Mouse (Mus musculus): ENCODE data around the gene Mxd3. TPM values are rescaled to one million over a fixed set of nuclear protein-coding genes. Genes with fewer than 3 reads are reported as not detected.

Gene Mxd3
- polyA plus RNA-seq, 1 experiment from 2014 or later: 45.6 TPM

DNA sequence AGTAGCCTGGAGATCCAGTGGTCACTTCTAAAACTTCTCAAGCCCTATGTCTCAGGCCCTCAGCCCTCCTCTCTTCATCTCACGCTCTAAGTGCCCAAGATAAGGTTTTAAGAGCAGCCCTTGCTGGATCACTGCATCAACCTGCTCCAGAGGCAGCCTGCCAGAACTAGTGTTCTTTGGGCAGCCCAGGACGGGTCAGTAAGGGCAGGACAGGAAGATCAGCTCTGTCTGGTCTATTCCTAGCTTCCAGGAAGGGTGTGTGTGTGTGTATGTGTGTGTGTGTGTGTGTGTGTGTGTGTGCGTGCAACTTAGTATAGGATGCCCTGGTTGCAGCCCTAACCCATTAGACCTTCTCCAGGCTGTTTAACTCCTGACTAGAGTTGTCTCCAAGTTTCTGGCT, 40.6 kb upstream of the Mxd3 start:
- H3K9me3 ChIP-seq (ENCODE audit: low read depth, low read length): no peaks in the 10 kb centered on the region
- no peak overlapping the region for H3K27ac ChIP-seq (ENCODE audit: low read depth)
- H3K4me3 ChIP-seq (ENCODE audit: low read depth, low read length): no peak overlapping the region
- no peaks in the 10 kb centered on the region for H3K36me3 ChIP-seq (ENCODE audit: insufficient read depth)
- no peak overlapping the region; the same call in 1 of the 2 replicates for H3K9ac ChIP-seq
- WGBS: 44% methylated on average over 3 of the region's 3 CpGs
- 0 out of 2 replicates have a peak overlapping the region, but pooled peaks have one; percentile 18 for H3K4me2 ChIP-seq
- DNase-seq (no peak), ATAC-seq (ENCODE audit: insufficient read depth) (no peak)
- no peak for TF ChIP-seq CTCF (IDR thresholded peaks at IDR 0.05; ENCODE audit: low read depth)
- H3K27me3 ChIP-seq (ENCODE audit: insufficient read depth, low read length): no peaks in the 10 kb centered on the region
- no peaks in the 10 kb centered on the region for H3K4me1 ChIP-seq (ENCODE audit: insufficient read depth)

DNA sequence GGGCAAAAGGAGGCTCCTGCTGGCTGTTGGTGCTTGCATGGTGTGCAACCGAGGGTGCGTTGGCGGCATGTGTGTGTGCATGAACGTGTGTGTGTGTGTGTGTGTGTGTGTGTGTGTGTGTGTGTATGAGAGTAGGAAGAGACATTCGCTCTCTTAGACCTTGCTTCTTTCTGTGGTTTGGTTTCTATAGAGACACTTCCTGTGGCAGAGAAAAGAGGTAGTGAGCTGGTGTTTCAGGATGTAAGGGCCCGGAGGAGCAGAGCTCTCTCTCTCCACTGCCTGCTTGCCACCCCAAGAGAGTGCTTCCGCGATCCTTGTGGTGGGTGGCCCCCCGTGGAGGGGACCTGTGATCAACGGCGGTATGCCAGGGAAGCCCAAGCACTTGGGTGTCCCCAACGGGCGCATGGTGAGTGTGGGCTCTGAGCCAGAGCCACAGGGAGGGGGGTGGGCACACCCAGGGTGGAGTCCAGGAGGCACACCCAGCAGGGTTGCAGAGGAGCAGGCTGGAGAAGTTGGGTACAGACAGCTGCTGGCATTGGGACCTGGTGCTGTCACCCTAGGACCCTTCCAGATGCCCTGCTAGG, 40.0 kb upstream of the Mxd3 start, which contains the start of gene Rgs14:
Gene Rgs14 (plus strand): TSS at position 202 of the 584 bp plus-strand sequence.
- WGBS: 44% methylated on average over 13 of the region's 13 CpGs
- no peak for DNase-seq
- no peak for TF ChIP-seq CTCF (IDR thresholded peaks at IDR 0.05; ENCODE audit: low read depth)
- Histone ChIP-seq H3K4me1 (ENCODE audit: insufficient read depth) (no peaks in the 10 kb centered on the region), H3K4me3 (ENCODE audit: low read depth, low read length) (no peak within 1 kb of the TSS), H3K27me3 (ENCODE audit: insufficient read depth, low read length) (no peaks in the 10 kb centered on the region), H3K9ac (no peak within 1 kb of the TSS; the same call in 1 of the 2 replicates), H3K36me3 (ENCODE audit: insufficient read depth) (no peaks in the 10 kb centered on the region), H3K4me2 (0 out of 2 replicates have a peak within 1 kb of the TSS, but pooled peaks have one; percentile 18), H3K27ac (ENCODE audit: low read depth) (no peak within 1 kb of the TSS), H3K9me3 (ENCODE audit: low read depth, low read length) (no peaks in the 10 kb centered on the region)
- ATAC-seq (ENCODE audit: insufficient read depth): peak; percentile 28; the same call in 1 of the 2 replicates

DNA sequence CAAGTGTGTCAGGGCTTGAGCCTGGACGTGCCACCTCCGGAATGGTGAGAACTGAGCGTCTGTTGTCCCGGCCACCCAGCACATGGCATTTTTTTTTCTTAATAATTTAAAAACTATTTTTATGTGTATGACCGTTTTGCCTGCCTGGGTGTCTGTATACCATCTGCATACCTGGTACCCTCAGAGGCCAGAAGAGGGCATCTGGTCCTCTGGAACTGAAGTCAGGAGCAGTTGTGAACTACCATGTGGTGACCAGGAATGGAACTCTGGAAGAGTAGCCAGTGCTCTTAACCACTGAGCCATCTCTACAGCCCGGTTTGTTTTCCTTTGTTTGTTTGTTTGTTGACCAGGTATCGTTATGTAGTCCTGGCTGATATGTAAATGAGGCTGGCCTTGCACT, 38.8 kb upstream of the Mxd3 start:
- H3K27me3 ChIP-seq (ENCODE audit: insufficient read depth, low read length): no peaks in the 10 kb centered on the region
- no peaks in the 10 kb centered on the region for H3K9me3 ChIP-seq (ENCODE audit: low read depth, low read length)
- no peak for TF ChIP-seq CTCF (IDR thresholded peaks at IDR 0.05; ENCODE audit: low read depth)
- no peak overlapping the region for H3K4me3 ChIP-seq (ENCODE audit: low read depth, low read length)
- H3K4me2 ChIP-seq: no peak overlapping the region
- no peak overlapping the region for H3K9ac ChIP-seq
- H3K36me3 ChIP-seq (ENCODE audit: insufficient read depth): no peaks in the 10 kb centered on the region
- ATAC-seq (ENCODE audit: insufficient read depth) (no peak), DNase-seq (no peak)
- no peak overlapping the region for H3K27ac ChIP-seq (ENCODE audit: low read depth)
- H3K4me1 ChIP-seq (ENCODE audit: insufficient read depth): no peaks in the 10 kb centered on the region
- WGBS: 64% methylated on average over 7 of the region's 7 CpGs

DNA sequence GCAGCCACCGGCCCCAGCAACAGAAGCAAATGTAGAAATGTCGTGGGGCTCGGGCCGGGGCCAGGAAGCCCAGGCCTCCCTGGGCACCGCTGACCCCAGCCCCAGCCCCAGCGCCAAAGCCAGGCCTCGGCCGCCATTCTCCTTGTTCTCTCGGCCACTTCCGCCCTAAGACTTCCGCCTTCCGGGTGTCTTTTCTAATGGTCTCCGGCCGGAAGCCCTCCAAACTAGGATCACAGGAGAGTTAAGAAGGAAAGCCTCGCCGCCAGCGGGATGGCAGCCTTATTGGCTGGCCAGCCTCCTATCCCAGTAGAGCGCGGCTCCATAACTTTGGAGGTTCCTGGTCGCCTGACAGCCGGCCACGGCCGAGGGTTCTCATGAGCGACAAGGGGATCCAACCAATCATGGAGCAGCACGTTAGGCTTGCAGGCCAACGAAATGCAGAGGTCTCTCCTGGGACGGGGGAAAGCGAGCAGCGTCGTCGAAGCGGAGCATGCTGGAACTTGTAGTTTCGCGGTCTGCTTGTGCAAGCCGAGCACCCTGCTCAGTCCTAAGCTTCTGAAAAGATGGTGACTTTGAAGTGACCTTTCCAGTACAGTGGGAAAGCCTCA, 32.9 kb upstream of the Mxd3 start, which contains the start of gene Lman2:
Gene Lman2 (minus strand): TSS at position 331 of the 608 bp plus-strand sequence.
- peaks cover 34% of the 10 kb centered on the region; the same call in 1 of the 2 replicates for H3K36me3 ChIP-seq (ENCODE audit: insufficient read depth)
- TF ChIP-seq CTCF (IDR thresholded peaks at IDR 0.05; ENCODE audit: low read depth): no peak
- no peaks in the 10 kb centered on the region for H3K27me3 ChIP-seq (ENCODE audit: insufficient read depth, low read length)
- H3K4me2 ChIP-seq: peak within 1 kb of the TSS; percentile 84
- peak within 1 kb of the TSS; percentile 99 for H3K4me3 ChIP-seq (ENCODE audit: low read depth, low read length)
- no peaks in the 10 kb centered on the region for H3K9me3 ChIP-seq (ENCODE audit: low read depth, low read length)
- WGBS: 0% methylated on average over 35 of the region's 35 CpGs
- peaks cover 6% of the 10 kb centered on the region for H3K4me1 ChIP-seq (ENCODE audit: insufficient read depth)
- ATAC-seq (ENCODE audit: insufficient read depth) (peak; percentile 99), DNase-seq (peak; percentile 98)
- peak within 1 kb of the TSS; percentile 95 for H3K9ac ChIP-seq
- peak within 1 kb of the TSS; percentile 96 for H3K27ac ChIP-seq (ENCODE audit: low read depth)

DNA sequence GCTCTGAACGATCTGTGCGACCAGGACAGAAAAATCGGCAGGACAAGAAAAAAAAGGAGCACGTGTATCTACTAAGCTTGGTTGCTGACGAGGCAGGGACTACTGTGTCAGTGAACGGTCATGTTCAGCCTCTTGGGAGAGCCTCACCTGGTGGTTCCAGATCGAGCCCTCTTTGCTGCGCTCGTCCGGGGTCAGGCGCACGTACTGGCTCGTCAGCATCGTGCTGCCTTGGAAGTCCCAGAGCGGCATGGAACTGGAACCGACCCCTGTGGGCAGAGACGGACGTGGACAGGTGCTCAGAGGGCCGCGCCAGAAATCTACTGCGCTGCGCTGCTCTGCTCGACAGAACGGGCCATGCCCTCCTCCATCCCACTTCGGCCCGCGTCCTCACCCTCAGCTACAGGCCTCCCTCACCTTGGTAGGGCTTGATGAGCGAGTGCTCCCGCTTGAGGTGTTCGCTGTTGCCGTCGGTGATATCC, 32.4 kb upstream of the Mxd3 start:
- peaks cover 39% of the 10 kb centered on the region; the same call in 1 of the 2 replicates for H3K36me3 ChIP-seq (ENCODE audit: insufficient read depth)
- H3K9me3 ChIP-seq (ENCODE audit: low read depth, low read length): no peaks in the 10 kb centered on the region
- peak overlapping the region; percentile 95 for H3K9ac ChIP-seq
- peak overlapping the region; percentile 96 for H3K27ac ChIP-seq (ENCODE audit: low read depth)
- under 1% methylated on average over 32 of the region's 32 CpGs for WGBS
- DNase-seq (peak; percentile 19), ATAC-seq (ENCODE audit: insufficient read depth) (peak; percentile 33)
- peak overlapping the region; percentile 99 for H3K4me3 ChIP-seq (ENCODE audit: low read depth, low read length)
- peak overlapping the region; percentile 84 for H3K4me2 ChIP-seq
- peaks cover 6% of the 10 kb centered on the region for H3K4me1 ChIP-seq (ENCODE audit: insufficient read depth)
- H3K27me3 ChIP-seq (ENCODE audit: insufficient read depth, low read length): no peaks in the 10 kb centered on the region
- no peak for TF ChIP-seq CTCF (IDR thresholded peaks at IDR 0.05; ENCODE audit: low read depth)

DNA sequence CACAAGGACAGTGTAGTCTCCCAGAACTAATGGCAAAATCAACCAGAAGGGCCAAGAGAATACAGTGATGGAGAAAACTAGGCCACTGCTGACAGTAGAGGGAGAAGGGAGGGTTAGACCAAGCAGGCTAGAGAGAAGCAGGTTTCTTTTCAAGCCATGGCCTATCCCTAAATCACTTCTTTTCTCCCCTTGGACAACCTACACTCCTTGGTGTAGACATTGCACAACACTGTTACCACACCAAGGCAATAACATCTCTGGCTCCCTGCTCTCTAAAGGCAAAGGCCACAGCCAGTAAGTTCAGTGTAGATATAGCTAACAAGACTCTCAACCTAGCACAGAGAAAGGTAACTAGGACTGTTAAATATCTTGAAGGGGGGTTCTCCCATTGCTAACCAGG, 31.5 kb upstream of the Mxd3 start:
- H3K9ac ChIP-seq: peak overlapping the region; percentile 95
- TF ChIP-seq CTCF (IDR thresholded peaks at IDR 0.05; ENCODE audit: low read depth): no peak

DNA sequence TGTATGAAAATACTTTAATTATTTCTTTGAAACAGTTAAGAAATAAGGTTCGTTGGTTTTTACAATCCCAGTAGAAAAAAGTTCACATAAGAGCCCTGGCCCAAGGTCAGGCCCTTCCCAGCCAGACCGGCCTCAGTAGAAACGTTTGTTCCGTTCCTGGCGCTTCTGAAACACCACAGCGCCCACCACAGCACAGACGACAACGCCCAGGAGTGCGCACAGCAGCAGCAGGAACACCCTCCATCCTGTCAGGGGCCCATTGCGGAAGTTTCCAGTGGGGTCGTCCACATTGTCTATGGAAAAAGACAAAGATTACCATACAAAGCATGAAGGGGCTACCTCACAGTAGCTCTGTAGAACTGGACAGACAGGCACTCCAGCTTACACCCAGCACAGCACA, 17.1 kb upstream of the Mxd3 start:
- Histone ChIP-seq H3K27me3 (ENCODE audit: insufficient read depth, low read length) (no peaks in the 10 kb centered on the region), H3K9me3 (ENCODE audit: low read depth, low read length) (no peaks in the 10 kb centered on the region), H3K9ac (no peak overlapping the region), H3K27ac (ENCODE audit: low read depth) (no peak overlapping the region), H3K4me2 (no peak overlapping the region), H3K4me3 (ENCODE audit: low read depth, low read length) (no peak overlapping the region), H3K36me3 (ENCODE audit: insufficient read depth) (peaks cover 77% of the 10 kb centered on the region), H3K4me1 (ENCODE audit: insufficient read depth) (no peaks in the 10 kb centered on the region)
- DNase-seq (peak; percentile 17), ATAC-seq (ENCODE audit: insufficient read depth) (no peak)
- 73% methylated on average over 11 of the region's 11 CpGs for WGBS
- TF ChIP-seq CTCF (IDR thresholded peaks at IDR 0.05; ENCODE audit: low read depth): no peak

More for the DNA sequence above, 31.5 kb upstream of the Mxd3 start:
- Histone ChIP-seq H3K36me3 (ENCODE audit: insufficient read depth) (peaks cover 47% of the 10 kb centered on the region; the same call in 1 of the 2 replicates), H3K4me2 (peak overlapping the region; percentile 84), H3K4me3 (ENCODE audit: low read depth, low read length) (peak overlapping the region; percentile 99), H3K9me3 (ENCODE audit: low read depth, low read length) (no peaks in the 10 kb centered on the region), H3K27ac (ENCODE audit: low read depth) (no peak overlapping the region), H3K27me3 (ENCODE audit: insufficient read depth, low read length) (no peaks in the 10 kb centered on the region), H3K4me1 (ENCODE audit: insufficient read depth) (peaks cover 6% of the 10 kb centered on the region)
- ATAC-seq (ENCODE audit: insufficient read depth) (no peak), DNase-seq (no peak)

All from lung, embryonic 14.5 days (tissue).